Comparison of ENCODE assay signal across 14 mouse cellular contexts in genomic region chr5:30623380-30623779, GRCm38 (mm10). TPM values are rescaled to one million over a fixed set of nuclear protein-coding genes. Genes with fewer than 3 reads are reported as not detected.
DNase-seq lines count a peak whose midpoint lies in the region; ATAC-seq lines count a peak whose summit lies in the region.
"Had no signal": no experiment of that assay in that cellular context is flagged by ENCODE, and none has a peak within 500 bp of the region (broad histone marks: within the 10 kb centered on the region; RNA-seq: fewer than 3 reads in every experiment).

No protein-coding gene starts in this region.

- DNase-seq in heart, postnatal 10 days = no peak
- DNase-seq in lung, postnatal 4 days = no peak
- DNase-seq in spleen, postnatal 4 days (ENCODE audit: low spot score in 2 of 2) = no peak
- DNase-seq: cerebellum, adult 11 months; gastrocnemius, adult 2 months; kidney, postnatal 36 days had no signal

- H3K4me3 ChIP-seq in heart, embryonic 15.5 days = no peak overlapping the region
- no peak overlapping the region for H3K4me3 ChIP-seq in lung, embryonic 15.5 days
- peak overlapping the region; percentile 50; the same call in 1 of the 2 replicates for H3K4me3 ChIP-seq in embryonic facial prominence, embryonic 12.5 days
- peak overlapping the region; percentile 52 for H3K4me3 ChIP-seq in limb, embryonic 13.5 days

- no peaks in the 10 kb centered on the region for H3K9me3 ChIP-seq in heart, embryonic 15.5 days (replicated peaks)
- H3K9me3 ChIP-seq in lung, embryonic 15.5 days = no peaks in the 10 kb centered on the region
- H3K9me3 ChIP-seq in embryonic facial prominence, embryonic 12.5 days = no peaks in the 10 kb centered on the region
- H3K9me3 ChIP-seq in limb, embryonic 13.5 days = no peaks in the 10 kb centered on the region

- 78% methylated on average over 2 of the region's 2 CpGs for WGBS in heart, embryonic 15.5 days
- WGBS in lung, embryonic 15.5 days = 71% methylated on average over 2 of the region's 2 CpGs
- 57% methylated on average over 2 of the region's 2 CpGs for WGBS in embryonic facial prominence, embryonic 12.5 days
- 53% methylated on average over 2 of the region's 2 CpGs for WGBS in limb, embryonic 13.5 days

- ATAC-seq in heart, embryonic 15.5 days (replicated peaks; ENCODE audit: insufficient number of reproducible peaks, insufficient read depth, low FRiP score, low read depth) = no peak
- ATAC-seq in lung, embryonic 15.5 days (ENCODE audit: borderline replicate concordance, extremely low read depth, low FRiP score, low TSS enrichment) = no peak
- no peak for ATAC-seq in embryonic facial prominence, embryonic 12.5 days (ENCODE audit: insufficient number of reproducible peaks, insufficient read depth, low FRiP score, low TSS enrichment)
- no peak for ATAC-seq in limb, embryonic 13.5 days (ENCODE audit: low FRiP score, low read depth)
- ATAC-seq: inflammation-experienced regulatory T-cells, adult 6 months; lung, postnatal 0 days had no signal

- H3K27me3 ChIP-seq in heart, embryonic 15.5 days = peaks cover 25% of the 10 kb centered on the region
- peaks cover 23% of the 10 kb centered on the region for H3K27me3 ChIP-seq in lung, embryonic 15.5 days
- H3K27me3 ChIP-seq in embryonic facial prominence, embryonic 12.5 days = peaks cover 30% of the 10 kb centered on the region
- H3K27me3 ChIP-seq in limb, embryonic 13.5 days = peaks cover 57% of the 10 kb centered on the region

- no peaks in the 10 kb centered on the region for H3K36me3 ChIP-seq in heart, embryonic 15.5 days
- H3K36me3 ChIP-seq in lung, embryonic 15.5 days = no peaks in the 10 kb centered on the region
- H3K36me3 ChIP-seq in embryonic facial prominence, embryonic 12.5 days = no peaks in the 10 kb centered on the region
- no peaks in the 10 kb centered on the region for H3K36me3 ChIP-seq in limb, embryonic 13.5 days

- H3K4me1 ChIP-seq in heart, embryonic 15.5 days (replicated peaks) = peaks cover 37% of the 10 kb centered on the region
- peaks cover 35% of the 10 kb centered on the region for H3K4me1 ChIP-seq in lung, embryonic 15.5 days
- H3K4me1 ChIP-seq in embryonic facial prominence, embryonic 12.5 days = peaks cover 14% of the 10 kb centered on the region
- H3K4me1 ChIP-seq in limb, embryonic 13.5 days = peaks cover 14% of the 10 kb centered on the region

- H3K9ac ChIP-seq in heart, embryonic 15.5 days = no peak overlapping the region
- H3K9ac ChIP-seq in lung, embryonic 15.5 days = no peak overlapping the region
- H3K9ac ChIP-seq in embryonic facial prominence, embryonic 12.5 days = peak overlapping the region; percentile 52; the same call in 1 of the 2 replicates
- H3K9ac ChIP-seq in limb, embryonic 13.5 days = peak overlapping the region; percentile 69; the same call in 1 of the 2 replicates

- no peak overlapping the region for H3K27ac ChIP-seq in heart, embryonic 15.5 days
- H3K27ac ChIP-seq in lung, embryonic 15.5 days = no peak overlapping the region
- no peak overlapping the region for H3K27ac ChIP-seq in embryonic facial prominence, embryonic 12.5 days
- no peak overlapping the region for H3K27ac ChIP-seq in limb, embryonic 13.5 days
- H3K27ac ChIP-seq: gastrocnemius, adult 2 months had no signal

- H3K4me2 ChIP-seq in heart, embryonic 15.5 days = peak overlapping the region; percentile 73; the same call in 1 of the 2 replicates
- H3K4me2 ChIP-seq in lung, embryonic 15.5 days = peak overlapping the region; percentile 62; the same call in 1 of the 2 replicates
- peak overlapping the region; percentile 97 for H3K4me2 ChIP-seq in embryonic facial prominence, embryonic 12.5 days (replicated peaks)
- H3K4me2 ChIP-seq in limb, embryonic 13.5 days (replicated peaks) = peak overlapping the region; percentile 96

- intact Hi-C loops in heart, postnatal 10 days (cut with DNase I) = loop anchor here (5.0 kb wide), 1 partner anchor 36 kb away; the partner anchor contains the start of gene Kcnk3

RNA-seq across cellular contexts. Expression of gene Slc35f6, which starts 24.4 kb away (rescaled TPM):
- polyA plus RNA-seq in heart, embryonic 15.5 days (2015; fragmentation: Nextera tagmentation; extraction: Ambion mirVana) = 22.2 and 28.2 TPM in 2 replicates
- total RNA-seq in heart, postnatal 10 days (2021) = 10 to 100 TPM; 42.1 to 45.4 TPM
- 26.1 and 28.6 TPM in 2 replicates for polyA plus RNA-seq in lung, embryonic 15.5 days (2015; fragmentation: Nextera tagmentation; extraction: Ambion mirVana)
- polyA plus RNA-seq in embryonic facial prominence, embryonic 12.5 days (2016; fragmentation: Nextera tagmentation; extraction: Ambion mirVana) = 24.4 and 24.7 TPM in 2 replicates
- 27.4 and 27.5 TPM in 2 replicates for polyA plus RNA-seq in limb, embryonic 13.5 days (2015; fragmentation: Nextera tagmentation; extraction: Ambion mirVana)

RNA-seq across cellular contexts. Expression of gene Kcnk3, which starts 35.4 kb away (rescaled TPM):
- polyA plus RNA-seq in heart, embryonic 15.5 days (2015; fragmentation: Nextera tagmentation; extraction: Ambion mirVana) = 16.5 and 27.5 TPM in 2 replicates
- 100 to 1,000 TPM; 159 to 183 TPM for total RNA-seq in heart, postnatal 10 days (2021)
- polyA plus RNA-seq in lung, embryonic 15.5 days (2015; fragmentation: Nextera tagmentation; extraction: Ambion mirVana) = 21.5 and 23.1 TPM in 2 replicates
- 0.87 and 1.1 TPM in 2 replicates for polyA plus RNA-seq in embryonic facial prominence, embryonic 12.5 days (2016; fragmentation: Nextera tagmentation; extraction: Ambion mirVana)
- 0.49 and 0.66 TPM in 2 replicates for polyA plus RNA-seq in limb, embryonic 13.5 days (2015; fragmentation: Nextera tagmentation; extraction: Ambion mirVana)
- total RNA-seq: common myeloid progenitor, adult 5-6 weeks; megakaryocyte-erythroid progenitor cell, adult 5-6 weeks had no signal

RNA-seq across cellular contexts. Expression of gene Cenpa, which starts 43.2 kb away (rescaled TPM):
- polyA plus RNA-seq in heart, embryonic 15.5 days (2015; fragmentation: Nextera tagmentation; extraction: Ambion mirVana) = 210 and 218 TPM in 2 replicates
- total RNA-seq in heart, postnatal 10 days (2021) = 10 to 100 TPM; 85.5 to 86.1 TPM
- polyA plus RNA-seq in lung, embryonic 15.5 days (2015; fragmentation: Nextera tagmentation; extraction: Ambion mirVana) = 332 and 343 TPM in 2 replicates
- 349 and 350 TPM in 2 replicates for polyA plus RNA-seq in embryonic facial prominence, embryonic 12.5 days (2016; fragmentation: Nextera tagmentation; extraction: Ambion mirVana)
- 315 and 317 TPM in 2 replicates for polyA plus RNA-seq in limb, embryonic 13.5 days (2015; fragmentation: Nextera tagmentation; extraction: Ambion mirVana)

Comparison
In these comparisons a context has a peak if more than half of its experiments do, and no peak if none do; other contexts are left out.
1. H3K4me3 ChIP-seq: peak in embryonic facial prominence, embryonic 12.5 days (single experiment) and limb, embryonic 13.5 days (single experiment); none in heart, embryonic 15.5 days (single experiment) and lung, embryonic 15.5 days (single experiment).
2. H3K9ac ChIP-seq: peak in embryonic facial prominence, embryonic 12.5 days (single experiment) and limb, embryonic 13.5 days (single experiment); none in heart, embryonic 15.5 days (single experiment) and lung, embryonic 15.5 days (single experiment).
3. Peak in every context shown above with its lines, with median percentiles within 50 percentile points of each other: H3K4me2 ChIP-seq.